Mouse (Mus musculus) CH12.LX (cell line): ENCODE measurements around the gene Ddah1. TPM values are rescaled to one million over a fixed set of nuclear protein-coding genes. Genes with fewer than 3 reads are reported as not detected.

ENCODE experiments used
- DNase-seq: peaks from one replicate; pipeline ENCODE4 v3.0.0-alpha.2; 2013; ENCODE audit errors: extremely low read depth
- H3K27ac ChIP-seq: 2 replicates; pipeline ENCODE4 v1.5.1; 2012; ENCODE audit warnings: low read depth, mild to moderate bottlenecking, control low read depth, moderate library complexity; ENCODE audit not compliant: insufficient read depth
- H3K27me3 ChIP-seq: replicated peaks from 2 replicates; pipeline ENCODE3; 2012; ENCODE audit warnings: inconsistent platforms
- H3K36me3 ChIP-seq, 2 experiments: replicated peaks in 1 of 2; 2 replicates each; pipeline versions ENCODE3 to v1.6.1; 2012; ENCODE audit warnings: inconsistent platforms in 1 of 2, low read length in 1 of 2, mild to moderate bottlenecking in 1 of 2, mixed read lengths in 1 of 2, moderate library complexity in 1 of 2; ENCODE audit not compliant: control insufficient read depth in 1 of 2, insufficient read depth in 1 of 2
- H3K4me1 ChIP-seq, 2 experiments: 2 replicates each; pipeline ENCODE4 v1.6.1; 2012; ENCODE audit warnings: inconsistent platforms in 1 of 2, moderate library complexity in 1 of 2; ENCODE audit not compliant: insufficient read depth in 2 of 2, control insufficient read depth in 1 of 2
- H3K4me2 ChIP-seq: 2 replicates; pipeline ENCODE4 v1.6.1; 2012; ENCODE audit warnings: low read depth, mild to moderate bottlenecking, control low read depth; ENCODE audit not compliant: poor library complexity, insufficient read depth, severe bottlenecking
- H3K4me3 ChIP-seq, 3 experiments: fragments of 150-350 bp in 1 of 3; sonication (generic) in 1 of 3; replicated peaks in 1 of 3; 2 replicates each; pipeline versions ENCODE3 to v1.5.1; 2011 to 2012; ENCODE audit warnings: low read depth in 2 of 3, low read length in 2 of 3, mild to moderate bottlenecking in 2 of 3, moderate library complexity in 2 of 3, control low read depth in 1 of 3, improper control_type of control experiment in 1 of 3, inconsistent platforms in 1 of 3, mixed read lengths in 1 of 3; ENCODE audit not compliant: poor library complexity in 1 of 3
- H3K79me2 ChIP-seq: replicated peaks from 2 replicates; pipeline ENCODE4 v1.6.1; 2012; ENCODE audit warnings: mild to moderate bottlenecking, moderate library complexity; ENCODE audit not compliant: control insufficient read depth, poor library complexity, insufficient read depth, severe bottlenecking; ENCODE audit errors: extremely low read depth
- H3K9ac ChIP-seq: 2 replicates; pipeline ENCODE4 v1.6.1; 2012; ENCODE audit warnings: low read depth, mild to moderate bottlenecking, control low read depth, moderate library complexity; ENCODE audit not compliant: insufficient read depth
- H3K9me3 ChIP-seq: replicated peaks from 2 replicates; pipeline ENCODE3; 2012; ENCODE audit warnings: low read length, inconsistent platforms, mixed read lengths
- CHD1 ChIP-seq: IDR thresholded peaks from 2 replicates; pipeline ENCODE4 v1.6.1; 2012; ENCODE audit warnings: low read depth, low read length, improper control_type of control experiment, inconsistent platforms
- CHD2 ChIP-seq: IDR thresholded peaks from 2 replicates; pipeline ENCODE4 v1.6.1; 2011; ENCODE audit warnings: low read length, improper control_type of control experiment
- CTCF ChIP-seq, 2 experiments: IDR thresholded peaks in 1 of 2; conservative IDR thresholded peaks in 1 of 2; 2 replicates each; pipeline ENCODE4 v1.5.1; 2011 to 2012; ENCODE audit warnings: low read depth in 2 of 2, low read length in 2 of 2, improper control_type of control experiment in 1 of 2, inconsistent platforms in 1 of 2, mild to moderate bottlenecking in 1 of 2, moderate library complexity in 1 of 2
- E2F4 ChIP-seq: IDR thresholded peaks from 2 replicates; pipeline ENCODE4 v1.6.1; 2011; ENCODE audit warnings: low read depth, low read length, improper control_type of control experiment; ENCODE audit not compliant: insufficient replicate concordance
- ELF1 ChIP-seq: IDR thresholded peaks from 2 replicates; pipeline ENCODE4 v1.6.1; 2014; ENCODE audit warnings: low read depth, mild to moderate bottlenecking, inconsistent platforms, low read length, improper control_type of control experiment
- ETS1 ChIP-seq: conservative IDR thresholded peaks from 2 replicates; pipeline ENCODE4 v1.6.1; 2012; ENCODE audit warnings: low read depth, mild to moderate bottlenecking, inconsistent platforms, low read length, improper control_type of control experiment, moderate library complexity
- GABPA ChIP-seq: IDR thresholded peaks from 2 replicates; pipeline ENCODE4 v1.6.1; 2012; ENCODE audit warnings: low read depth, low read length, improper control_type of control experiment, inconsistent platforms; ENCODE audit not compliant: insufficient replicate concordance
- HCFC1 ChIP-seq: IDR thresholded peaks from 2 replicates; pipeline ENCODE4 v1.6.1; 2012; ENCODE audit warnings: low read depth, mild to moderate bottlenecking, inconsistent platforms, low read length, improper control_type of control experiment
- IRF4 ChIP-seq: IDR thresholded peaks from 2 replicates; pipeline ENCODE4 v1.6.1; 2014; ENCODE audit warnings: low read depth, mild to moderate bottlenecking, inconsistent platforms, low read length, improper control_type of control experiment
- KAT2A ChIP-seq: IDR thresholded peaks from 2 replicates; pipeline ENCODE4 v1.6.1; 2012; ENCODE audit warnings: low read length, improper control_type of control experiment, inconsistent platforms; ENCODE audit not compliant: insufficient replicate concordance
- MYC ChIP-seq: IDR thresholded peaks from 2 replicates; pipeline ENCODE4 v1.6.1; 2011; ENCODE audit warnings: low read depth, mild to moderate bottlenecking, improper control_type of control experiment, low read length
- PAX5 ChIP-seq: IDR thresholded peaks from 2 replicates; pipeline ENCODE4 v1.6.1; 2012; ENCODE audit warnings: low read length, inconsistent platforms, mixed read lengths
- RCOR1 ChIP-seq: conservative IDR thresholded peaks from 2 replicates; pipeline ENCODE4 v1.6.1; 2012; ENCODE audit warnings: low read depth, mild to moderate bottlenecking, inconsistent platforms, low read length, improper control_type of control experiment
- USF2 ChIP-seq: conservative IDR thresholded peaks from 2 replicates; pipeline ENCODE4 v1.6.1; 2011; ENCODE audit warnings: low read depth, low read length, improper control_type of control experiment
- ZC3H11A ChIP-seq: IDR thresholded peaks from 2 replicates; pipeline ENCODE4 v1.6.1; 2012; ENCODE audit warnings: low read depth, mild to moderate bottlenecking, inconsistent platforms, low read length, improper control_type of control experiment
- ZMIZ1 ChIP-seq: IDR thresholded peaks from 2 replicates; pipeline ENCODE4 v1.6.1; 2012; ENCODE audit warnings: low read depth, mild to moderate bottlenecking, inconsistent platforms, low read length, improper control_type of control experiment
- ZNF384 ChIP-seq: IDR thresholded peaks from 2 replicates; pipeline ENCODE4 v1.6.1; 2012; ENCODE audit warnings: low read depth, low read length, improper control_type of control experiment, inconsistent platforms
- dilution Hi-C: fragments of 300-500 bp; cut with MboI; formaldehyde crosslinking; loops from 2 replicates; pipeline ENCODE4 v1.14.3; 2020; ENCODE audit warnings: low sequenced_read_pairs; ENCODE audit not compliant: extremely low pct_unique_long_range_greater_than_20kb, extremely low pct_ligation_motif_present
- in situ Hi-C: fragments of 300-500 bp; cut with MboI; formaldehyde crosslinking; loops from 3 replicates; pipeline ENCODE4 v1.14.3; 2019; ENCODE audit warnings: low sequenced_read_pairs, low pct_ligation_motif_present, low pct_unique_long_range_greater_than_20kb, mixed read lengths
- polyA plus RNA-seq: library from polyadenylated mRNA; unstranded; fragments of >175 nt; gene quantifications from 2 replicates; pipeline ENCODE4 v1.2.1, GENCODE M21; 2012; ENCODE audit warnings: low read depth; ENCODE audit not compliant: insufficient read length
- total RNA-seq, 2 experiments: library from RNA; depleted of rRNA; stranded (reverse); fragments of 300-350 nt in 1 of 2; fragments of >200 nt in 1 of 2; gene quantifications; 2 replicates each; pipeline ENCODE4 v1.2.3; 2012 to 2014

Gene Ddah1
- total and polyA plus RNA-seq, 3 experiments: not detected

- Histone ChIP-seq H3K27ac (no peak overlapping the region), H3K36me3 (no peaks in the 10 kb centered on the region), H3K9me3 (no peaks in the 10 kb centered on the region), H3K27me3 (no peaks in the 10 kb centered on the region), H3K4me1 (peaks cover 0 to 7% of the 10 kb centered on the region in 2 experiments; a peak in 2 of 4 replicates), H3K4me2 (no peak overlapping the region), H3K79me2 (no peaks in the 10 kb centered on the region), H3K9ac (no peak overlapping the region), H3K4me3 (no peak overlapping the region)
- dilution Hi-C loops: no loop called here
- TF ChIP-seq ZNF384 (no peak), PAX5 (no peak), KAT2A (no peak), GABPA (no peak), ZMIZ1 (no peak), CHD2 (no peak), USF2 (no peak), RCOR1 (no peak), CHD1 (no peak), ETS1 (no peak), MYC (no peak)
- DNase-seq: no peak
- in situ Hi-C loops: no loop called here
These were observed 19.8 kb upstream of the Ddah1 start for GRCm38 (mm10) chr3:145738662-145739061.

GRCm38 (mm10) chr3:145739904-145740303, 18.6 kb upstream of the Ddah1 start:
- in situ Hi-C loops (no loop called here), dilution Hi-C loops (no loop called here)
- H3K27me3 ChIP-seq: no peaks in the 10 kb centered on the region
- TF ChIP-seq ELF1 (no peak), CHD2 (no peak), IRF4 (no peak), ZC3H11A (no peak), HCFC1 (no peak), CTCF (conservative IDR thresholded peaks at IDR 0.05 in 1 of 2, IDR thresholded peaks at IDR 0.05 in 1 of 2; ENCODE audit: low read depth in 2 of 2, low read length in 2 of 2) (no peak), E2F4 (no peak)
- H3K79me2 ChIP-seq: no peaks in the 10 kb centered on the region
- H3K9me3 ChIP-seq: no peaks in the 10 kb centered on the region
- no peak for DNase-seq
- no peak overlapping the region for H3K4me3 ChIP-seq
- H3K9ac ChIP-seq: no peak overlapping the region
- no peak overlapping the region for H3K4me2 ChIP-seq
- H3K27ac ChIP-seq: no peak overlapping the region
- no peaks in the 10 kb centered on the region for H3K36me3 ChIP-seq
- peaks cover 0 to 7% of the 10 kb centered on the region in 2 experiments; a peak in 2 of 4 replicates for H3K4me1 ChIP-seq
